Mouse (Mus musculus): ENCODE results near the gene Nae1.

- TF ChIP-seq MAX (IDR thresholded peaks at IDR 0.05): no peak
- no peak for TF ChIP-seq CTCF (IDR thresholded peaks at IDR 0.05; ENCODE audit: control insufficient read depth, insufficient read depth, insufficient read length)
- TF ChIP-seq MYOD1 (IDR thresholded peaks at IDR 0.05; ENCODE audit: control insufficient read depth, insufficient read length, low read depth): no peak
- TF ChIP-seq USF1 (IDR thresholded peaks at IDR 0.05; ENCODE audit: low read depth): no peak
- no peak for TF ChIP-seq CEBPB (IDR thresholded peaks at IDR 0.05; ENCODE audit: low read depth)
Measured at GRCm38 (mm10) chr8:104555191-104555590, 20.8 kb upstream of the Nae1 start.
